Mouse (Mus musculus): ENCODE measurements at regions not wholly inside any gene's neighbourhood (a gene's known extent, or its start where the extent isn't known, plus 50 kb on each side); places are given as distances from the start of the nearest gene placed in this dataset.

DNA sequence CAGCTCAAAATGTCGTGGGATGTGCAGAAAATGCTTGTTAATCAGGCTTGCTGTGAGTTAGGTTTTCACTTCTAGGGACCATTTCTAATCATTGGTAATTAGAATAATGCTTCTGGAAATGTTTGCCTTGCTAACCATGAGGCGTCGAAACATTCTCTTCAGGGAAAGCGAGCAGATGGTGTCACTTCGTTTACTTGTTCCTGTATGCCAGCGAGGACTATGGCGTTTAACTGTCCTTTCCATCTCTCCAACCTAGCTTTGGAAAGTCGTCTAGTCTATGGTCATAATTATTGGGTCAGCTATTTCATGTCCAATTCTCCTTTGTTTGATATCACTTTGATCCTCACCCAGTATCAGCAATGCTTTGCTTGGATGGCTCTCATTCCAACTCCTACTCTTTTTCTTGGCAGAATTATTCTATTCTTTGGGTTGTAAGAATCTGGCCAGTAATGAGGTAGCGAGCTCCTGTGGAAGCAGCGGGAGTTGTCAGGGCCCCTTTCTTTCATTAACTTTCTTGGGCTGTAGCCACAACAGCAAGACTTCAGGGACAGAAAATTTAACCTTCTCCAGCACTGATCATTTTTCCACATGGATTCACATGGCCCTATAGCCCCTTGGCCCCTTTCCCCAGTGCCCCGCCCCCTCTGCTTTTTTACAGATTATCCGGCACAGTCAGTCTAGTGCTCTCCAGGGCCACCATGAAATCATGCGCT, 374.0 kb upstream of the Plscr5 start:
- DNase-seq (ENCODE audit: low spot score), result no peak

DNA sequence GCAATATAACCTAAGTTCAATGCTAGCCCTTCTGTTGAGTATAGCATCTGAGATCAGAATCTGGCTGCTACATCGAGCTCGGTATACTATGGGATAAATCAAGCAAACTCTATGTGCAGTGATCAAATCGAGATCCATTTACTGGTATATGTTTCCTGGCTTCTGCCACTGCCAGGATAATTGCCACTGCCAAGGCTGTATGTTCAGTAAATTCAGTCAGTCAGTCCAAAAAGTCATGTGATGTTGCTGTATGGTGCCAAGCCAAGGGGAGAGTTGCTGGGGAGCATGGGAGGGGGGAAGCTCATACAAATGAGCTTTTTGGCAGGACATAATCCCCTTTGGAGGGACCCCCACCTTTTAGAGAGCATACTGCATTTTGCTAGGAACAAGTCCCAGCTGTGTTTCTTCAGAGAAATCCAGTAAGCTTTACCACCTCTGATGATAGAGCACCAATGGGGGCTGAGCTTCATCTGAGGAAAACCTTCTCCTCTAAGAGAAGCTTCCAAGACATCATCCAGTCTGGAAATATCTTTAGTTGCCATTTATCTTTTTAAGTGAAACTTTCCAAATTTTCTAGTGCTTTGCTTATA, 389.3 kb upstream of the Plscr5 start:
- DNase-seq (ENCODE audit: low spot score), result no peak

- no peak for DNase-seq (ENCODE audit: low spot score)
Measured at GRCm38 (mm10) chr9:91798837-91799225, 393.9 kb upstream of the Plscr5 start.

DNA sequence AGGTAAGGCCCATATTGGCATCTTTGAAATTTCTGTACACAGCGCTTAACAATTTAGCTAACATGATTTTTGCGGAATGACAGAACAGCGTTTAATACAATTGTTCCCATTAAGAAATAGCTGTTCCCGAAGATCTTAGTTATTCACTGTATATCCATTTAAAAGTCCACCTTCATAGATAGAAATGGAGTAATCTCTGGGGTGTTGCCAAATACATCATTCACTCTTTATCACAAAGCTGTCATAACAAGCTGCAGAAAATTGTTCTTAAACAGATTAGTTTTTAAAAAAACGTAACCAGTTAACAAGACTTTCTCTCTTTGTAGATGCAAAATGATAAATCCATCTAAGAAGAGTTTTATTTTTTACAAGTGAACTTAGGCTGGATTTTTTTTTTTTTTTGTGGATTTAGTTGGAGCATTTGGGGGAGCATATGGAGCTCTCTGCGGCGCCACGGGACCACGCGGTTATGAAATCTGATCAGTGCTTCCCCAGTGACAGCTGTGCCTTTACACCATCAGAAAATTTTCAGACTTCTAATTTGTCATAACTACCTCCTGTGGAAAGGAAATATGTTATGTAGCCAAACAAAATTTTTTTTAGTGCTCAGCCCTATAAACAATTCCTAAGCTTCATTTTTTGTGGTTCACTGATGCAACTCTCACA, 394.4 kb upstream of the Plscr5 start:
- DNase-seq (ENCODE audit: low spot score), result no peak

DNA sequence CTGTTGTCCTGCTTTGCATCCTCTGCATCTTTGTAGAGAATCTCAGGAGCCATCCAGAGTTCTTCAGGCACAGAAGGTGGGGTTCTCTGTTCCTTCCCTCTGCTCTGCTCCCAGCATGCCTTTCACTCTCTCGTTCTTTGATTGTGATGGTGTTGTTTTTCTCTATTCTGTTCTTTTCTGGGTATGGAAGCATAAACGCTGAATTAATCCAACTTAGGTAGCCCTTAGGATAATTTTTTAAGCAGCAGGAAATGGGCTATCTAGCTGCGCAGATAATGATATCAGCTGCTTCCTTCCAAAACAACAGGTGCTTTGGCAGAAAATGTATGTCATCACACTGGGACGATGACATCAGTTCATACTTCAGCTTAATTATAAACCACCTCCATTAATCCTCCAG, 395.8 kb upstream of the Plscr5 start:
- DNase-seq (ENCODE audit: low spot score), result no peak

DNA sequence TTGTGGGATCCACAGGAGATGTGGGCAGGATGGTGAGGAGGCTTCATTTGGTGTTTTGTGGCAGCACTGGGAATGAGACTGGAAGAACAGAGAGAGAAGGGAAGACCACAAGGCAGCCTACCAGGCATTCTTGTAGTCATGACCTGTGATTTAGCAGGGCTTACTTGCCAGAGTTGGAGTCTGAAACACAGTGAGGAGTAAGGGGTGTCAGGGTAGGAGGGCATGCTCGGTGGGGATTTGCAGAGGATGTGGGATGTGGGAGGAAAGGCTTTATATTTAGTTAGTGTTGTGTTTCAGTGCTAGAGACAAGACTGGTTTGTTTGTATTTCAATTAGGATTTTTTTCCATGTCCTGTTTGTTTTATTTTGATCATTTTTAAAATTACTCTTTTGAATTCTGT, 387.3 kb upstream of the Zic1 start:
- no peak for DNase-seq (ENCODE audit: low spot score)

- DNase-seq (ENCODE audit: low spot score), result no peak
Measured at GRCm38 (mm10) chr9:91711106-91711505, 345.5 kb upstream of the Zic1 start.

DNA sequence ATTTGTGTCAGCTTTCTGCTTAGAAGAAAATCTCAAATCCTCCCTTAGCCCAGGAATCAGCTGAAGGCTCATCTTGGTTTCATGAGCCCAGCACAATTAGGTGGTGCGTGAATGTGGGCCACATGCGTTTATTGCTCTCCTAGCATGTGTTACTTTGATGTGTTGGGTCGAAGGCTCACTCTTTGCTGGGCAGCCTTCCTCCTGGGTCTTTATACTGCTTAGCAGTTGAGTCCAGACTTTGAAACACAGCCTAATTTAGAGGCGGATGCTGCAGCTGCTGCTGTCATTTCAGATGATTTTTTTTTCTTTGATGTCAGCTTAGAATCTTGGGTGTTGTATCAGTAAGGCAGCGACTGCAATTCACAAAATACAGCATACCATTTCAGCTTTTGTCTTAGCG, 315.2 kb upstream of the Zic1 start:
- no peak for DNase-seq (ENCODE audit: low spot score)

- DNase-seq (ENCODE audit: low spot score), result peak; percentile 0
Measured at GRCm38 (mm10) chr9:91666667-91667066, 301.1 kb upstream of the Zic1 start.

GRCm38 (mm10) chr9:91660089-91660488, 294.5 kb upstream of the Zic1 start:
- DNase-seq (ENCODE audit: low spot score), result no peak

- DNase-seq (ENCODE audit: low spot score), result no peak
Measured at GRCm38 (mm10) chr9:91654071-91654470, 288.5 kb upstream of the Zic1 start.

DNA sequence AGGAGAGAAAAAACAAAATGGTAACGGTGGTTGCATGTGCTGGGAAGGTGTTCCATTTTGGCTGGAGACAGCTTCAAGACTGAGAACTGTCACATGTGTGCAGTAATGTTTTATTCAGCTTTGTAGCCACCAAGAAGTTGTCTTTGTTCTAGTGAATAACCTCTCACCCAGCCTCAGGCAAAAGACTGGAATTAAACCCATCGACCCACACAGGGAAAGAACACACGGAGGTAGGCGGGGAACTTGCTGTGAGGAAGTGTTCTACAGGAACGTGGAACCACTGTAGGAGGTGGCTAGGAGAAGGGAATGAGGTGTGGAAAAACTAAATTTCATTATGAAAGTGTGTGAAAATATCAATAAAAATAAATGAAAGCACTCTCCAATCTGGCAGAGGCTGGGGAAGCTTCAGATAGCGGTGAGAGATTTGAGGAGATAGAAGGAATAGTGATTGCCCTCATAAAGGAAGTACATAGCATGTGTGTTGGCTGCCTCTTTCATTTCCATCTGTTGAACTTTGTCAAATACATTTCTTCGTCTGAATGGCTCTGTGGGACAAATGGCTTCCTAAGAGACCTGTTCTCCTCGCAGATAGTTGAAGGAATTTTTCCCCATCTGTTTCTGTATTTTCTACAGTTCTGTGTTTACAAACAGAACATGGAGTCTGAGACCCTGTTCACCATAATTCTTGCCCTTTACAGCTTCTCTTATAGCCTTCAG, 286.9 kb upstream of the Zic1 start:
- no peak for DNase-seq (ENCODE audit: low spot score)

DNA sequence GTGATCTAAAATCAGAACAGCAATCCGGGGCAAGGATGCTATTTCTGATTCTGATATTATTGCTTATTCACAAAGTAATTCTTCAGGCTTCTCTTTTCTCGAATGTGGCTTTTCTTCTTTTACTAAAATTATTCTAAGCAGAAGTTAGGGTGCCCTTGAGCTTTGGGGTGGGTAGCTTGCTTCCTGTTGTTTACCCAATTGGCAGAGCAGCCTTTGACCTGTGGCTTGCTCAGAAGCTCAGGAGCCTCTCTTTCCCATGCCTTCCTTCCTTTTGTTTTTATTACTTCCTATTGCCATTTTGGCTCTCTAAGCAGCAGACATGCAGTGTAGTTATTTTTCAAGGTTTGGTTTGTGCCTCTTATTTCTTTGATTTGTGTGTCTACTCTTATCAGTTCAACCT, 244.8 kb upstream of the Zic1 start:
- DNase-seq (ENCODE audit: low spot score), result no peak

DNA sequence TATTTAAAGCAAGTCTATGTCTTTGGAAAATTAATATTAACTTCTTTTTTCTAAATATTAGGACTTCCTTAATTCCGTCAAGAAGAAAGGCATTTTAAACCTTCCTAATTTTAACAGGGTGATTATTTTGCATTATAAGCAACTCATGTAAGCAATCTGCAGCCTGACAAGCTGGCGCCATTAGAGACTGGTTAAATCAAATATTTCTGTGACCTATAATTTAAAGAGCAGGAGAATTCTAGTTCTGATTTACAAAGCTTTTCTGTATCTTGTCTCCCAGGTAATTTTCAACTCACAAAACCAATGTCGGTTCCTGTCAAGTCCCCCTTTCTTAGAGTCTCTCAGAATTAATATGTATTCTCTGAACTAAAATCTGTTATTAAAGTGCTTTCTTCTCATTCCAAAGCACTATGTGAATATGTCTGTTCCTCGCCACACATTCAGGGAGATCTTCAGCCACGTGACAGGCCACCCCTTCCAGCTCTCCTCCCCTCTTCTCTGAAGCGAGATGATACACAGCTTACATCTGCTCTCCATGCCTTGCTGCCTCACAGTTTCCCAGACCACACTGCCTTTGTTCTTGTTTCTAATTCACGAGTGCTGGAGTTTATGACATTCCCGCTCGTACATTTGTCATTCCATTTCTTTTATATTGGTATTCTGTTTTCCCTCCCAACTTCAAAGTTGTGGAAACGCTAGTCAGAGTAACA, 244.0 kb upstream of the Zic1 start:
- no peak for DNase-seq (ENCODE audit: low spot score)

GRCm38 (mm10) chr9:91601740-91602139, 236.1 kb upstream of the Zic1 start:
- DNase-seq (ENCODE audit: low spot score), result no peak

- no peak for DNase-seq (ENCODE audit: low spot score)
Measured at GRCm38 (mm10) chr9:91591915-91592314, 226.3 kb upstream of the Zic1 start.

DNA sequence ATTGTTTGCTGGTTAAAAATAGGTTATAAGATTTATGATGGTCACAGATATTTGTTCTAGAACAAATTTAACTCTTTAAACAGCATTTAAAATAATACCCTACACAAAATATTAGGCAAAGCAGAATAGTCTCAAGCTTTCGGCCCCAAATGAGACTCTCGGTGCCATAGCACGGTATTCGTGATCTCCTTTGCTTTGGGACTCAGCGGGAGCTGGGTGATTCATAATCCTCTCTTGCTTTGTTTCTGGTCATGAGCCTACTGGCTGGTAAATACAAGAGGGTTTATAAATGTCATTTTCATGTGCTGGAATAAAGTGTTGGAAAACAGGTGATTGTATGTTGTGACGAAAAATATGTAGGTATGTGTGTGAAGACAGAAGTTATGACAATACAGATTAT, 223.1 kb upstream of the Zic1 start:
- no peak for DNase-seq (ENCODE audit: low spot score)

DNA sequence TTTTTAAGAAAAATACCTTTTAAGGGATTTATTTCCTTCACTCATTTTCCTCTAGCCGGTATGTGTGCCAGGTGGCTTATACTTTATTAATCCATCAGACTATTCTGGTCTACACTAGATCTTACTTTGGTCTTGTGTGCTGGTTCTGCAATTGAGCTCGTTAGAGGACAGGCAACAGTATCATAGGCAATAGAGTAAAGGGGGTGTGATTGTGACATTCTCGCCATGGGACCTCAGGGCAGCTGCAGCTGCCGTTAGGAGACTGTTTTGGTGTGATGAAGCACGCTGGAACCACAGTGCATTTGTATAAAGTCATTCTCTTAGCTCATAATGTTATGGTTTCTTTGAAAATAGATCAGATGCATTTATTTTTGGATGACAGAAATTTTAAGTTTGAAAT, 222.3 kb upstream of the Zic1 start:
- no peak for DNase-seq (ENCODE audit: low spot score)

DNA sequence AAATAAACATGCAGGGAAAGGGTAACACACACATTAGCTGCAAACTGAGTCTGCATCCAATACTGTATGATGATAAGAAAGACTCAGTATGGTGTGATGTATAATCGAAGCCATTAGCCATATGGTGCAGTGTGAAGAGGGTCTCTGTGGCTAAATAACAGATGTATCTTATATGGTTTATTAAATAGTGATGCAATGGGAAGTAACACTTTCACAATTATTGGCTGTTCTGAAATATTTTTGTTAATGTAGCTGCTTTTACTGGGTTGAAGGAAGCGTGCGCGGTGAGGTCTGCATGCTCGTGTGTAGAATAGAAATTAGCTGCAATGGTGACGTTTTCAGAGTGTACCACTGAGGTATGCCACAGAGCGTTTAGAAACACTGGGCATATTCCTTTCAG, 221.7 kb upstream of the Zic1 start:
- no peak for DNase-seq (ENCODE audit: low spot score)

- no peak for DNase-seq (ENCODE audit: low spot score)
Measured at GRCm38 (mm10) chr9:91586635-91587034, 221.0 kb upstream of the Zic1 start.

- no peak for DNase-seq (ENCODE audit: low spot score)
Measured at GRCm38 (mm10) chr9:91574156-91574555, 208.5 kb upstream of the Zic1 start.

DNA sequence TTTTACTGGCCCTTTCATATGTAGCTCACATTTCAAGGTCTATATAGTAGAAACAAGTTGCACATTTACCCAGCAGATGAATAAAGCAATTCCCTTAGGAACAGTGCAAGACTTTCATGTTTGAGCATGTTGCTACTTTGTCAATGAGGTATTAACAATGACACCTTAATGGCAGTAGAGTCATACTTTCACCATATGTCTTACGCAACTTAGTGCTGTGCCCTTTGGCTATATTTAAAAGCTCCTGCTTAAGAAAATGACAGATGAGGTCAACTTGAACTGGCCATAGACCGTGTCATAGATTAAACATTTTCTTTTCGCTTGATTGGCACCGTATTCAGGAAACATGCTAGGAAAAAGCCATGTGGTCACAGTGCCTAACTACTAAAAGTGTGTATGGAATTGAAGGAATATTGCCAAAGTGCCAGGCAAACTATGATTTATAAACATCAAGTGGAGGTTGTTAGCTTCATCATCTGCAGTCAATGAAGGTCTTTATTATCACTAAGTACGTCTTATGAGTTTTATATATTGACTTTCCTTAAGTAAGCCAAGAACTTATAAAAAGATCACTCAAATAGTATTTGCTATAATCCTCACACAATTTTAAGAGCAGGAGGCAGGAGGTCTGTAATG, 200.5 kb upstream of the Zic1 start:
- DNase-seq (ENCODE audit: low spot score), result no peak

Data from lung, postnatal 25 days (tissue).